Mouse (Mus musculus) heart, postnatal 14 days (tissue): ENCODE measurements around the gene Rps11. TPM values are rescaled to one million over a fixed set of nuclear protein-coding genes. Genes with fewer than 3 reads are reported as not detected.

Experiments
- DNase-seq, 2 experiments: peaks; one replicate each; pipeline ENCODE4 v3.0.0; 2021 to 2022
- intact Hi-C: fragments of 180-260 bp; cut with DNase I; formaldehyde crosslinking; loops from one replicate; pipeline ENCODE4 v1.15.1; 2025
- total RNA-seq, 2 experiments: library from RNA; stranded (reverse); gene quantifications; 2 replicates each; pipeline ENCODE4 v1.2.3; 2021

The Rps11 gene
- total RNA-seq, 2 experiments from 2014 or later = 582 to 636 TPM

GRCm38 (mm10) chr7:45092048-45092447 is 32.2 kb downstream of the Rps11 start, which contains the start of gene Rcn3:
Rcn3 (minus strand) TSS chr7:45092221.
- intact Hi-C loops = no loop called here
- DNase-seq = peak; percentile 85 to 89

- peak; percentile 34 to 53 for DNase-seq
These were observed 32.9 kb downstream of the Rps11 start for GRCm38 (mm10) chr7:45091001-45091990.

DNA sequence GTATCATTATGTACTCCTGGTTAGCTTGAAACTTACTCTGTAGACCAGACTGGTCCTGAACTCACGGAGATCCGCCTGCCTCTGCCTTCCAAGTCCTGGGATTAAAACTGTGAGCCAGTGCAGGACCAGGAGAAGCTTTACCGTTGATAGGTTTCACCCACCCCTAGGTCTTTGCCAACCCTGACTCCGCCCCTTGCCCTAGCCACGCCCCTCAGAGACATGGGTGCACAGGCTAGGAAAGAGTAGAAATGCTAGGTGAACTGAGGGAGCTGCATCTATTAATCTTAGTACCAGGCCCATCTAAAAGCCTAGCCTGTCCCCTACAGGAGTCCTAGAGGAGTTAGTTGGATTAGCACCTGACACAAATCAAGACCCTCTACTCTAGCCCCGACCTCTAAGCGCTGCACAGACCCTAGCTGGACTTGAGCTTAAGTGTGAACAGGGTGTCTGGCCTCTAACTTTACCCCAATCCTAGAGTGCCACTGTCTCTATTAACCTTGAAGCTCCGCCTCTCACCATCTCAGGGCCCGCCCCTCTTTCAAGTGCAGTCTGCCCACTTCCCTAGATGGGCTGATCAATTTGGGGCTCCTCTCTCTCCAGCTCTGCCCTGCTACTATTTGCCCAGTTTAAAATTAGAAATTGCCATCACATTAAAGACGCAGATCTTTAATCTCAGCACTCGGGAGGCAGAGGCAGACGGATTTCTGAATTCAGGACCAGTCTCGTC is 33.8 kb downstream of the Rps11 start:
- intact Hi-C loops = no loop called here
- no peak for DNase-seq

More at GRCm38 (mm10) chr7:45091001-45091990, 32.9 kb downstream of the Rps11 start:
- intact Hi-C loops = no loop called here

- intact Hi-C loops = no loop called here
These were observed 35.6 kb downstream of the Rps11 start for GRCm38 (mm10) chr7:45088597-45088996.

GRCm38 (mm10) chr7:45086084-45086483 is 38.2 kb downstream of the Rps11 start:
- no peak for DNase-seq
- intact Hi-C loops = no loop called here

More at GRCm38 (mm10) chr7:45088597-45088996, 35.6 kb downstream of the Rps11 start:
- DNase-seq = no peak

GRCm38 (mm10) chr7:45083300-45083890 is 40.8 kb downstream of the Rps11 start:
- intact Hi-C loops = loop anchor here (2.0 to 5.0 kb wide), 3 partner anchors 19 to 219 kb away; partner anchors contain the start of genes Fcgrt and Rps11

DNA sequence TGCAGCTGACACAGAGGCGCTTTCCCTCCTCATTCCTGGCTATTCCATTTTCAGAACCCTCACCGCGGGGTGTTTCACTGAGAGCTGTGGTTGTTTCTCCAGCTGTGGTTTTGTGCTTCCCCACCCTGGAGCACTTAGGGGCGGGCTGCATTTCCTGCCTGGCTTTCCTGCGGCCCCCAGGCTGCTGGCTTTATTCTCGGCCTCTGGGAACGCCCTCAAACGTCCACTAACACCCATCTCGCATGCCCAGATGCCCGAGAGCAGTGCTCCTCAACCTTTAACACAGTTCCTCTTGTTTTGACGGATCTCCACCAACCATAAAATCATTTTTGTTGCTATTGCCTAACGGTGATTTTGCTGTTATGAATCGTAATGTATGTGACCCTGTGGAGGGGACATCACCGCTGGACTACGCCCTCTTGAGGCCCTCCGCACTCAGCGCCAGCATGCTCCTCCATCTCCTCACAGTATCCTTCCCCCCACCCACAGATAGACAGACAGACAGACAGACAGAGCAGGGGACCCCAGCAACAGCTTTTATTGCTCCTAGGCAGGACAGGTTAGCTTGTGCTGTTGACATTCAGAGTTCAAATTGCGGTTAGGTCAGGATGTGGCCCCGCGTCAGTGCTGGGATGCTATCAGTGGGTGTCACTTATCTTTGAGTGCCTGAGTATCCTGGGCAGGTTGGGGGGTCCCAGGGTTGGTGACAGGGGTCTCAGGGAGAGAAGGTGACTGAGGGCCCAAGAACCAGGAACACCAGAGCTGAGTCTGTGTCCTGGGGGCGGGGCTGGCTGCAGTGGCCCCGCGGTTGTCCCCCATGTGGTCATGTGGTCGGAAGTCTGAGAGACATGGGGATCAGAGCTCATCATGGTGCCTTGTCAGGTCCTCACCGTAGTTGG is 41.6 kb downstream of the Rps11 start:
- intact Hi-C loops = loop anchor here (2.0 to 5.0 kb wide), 3 partner anchors 20 to 220 kb away; partner anchors contain the start of genes Fcgrt and Rps11
- DNase-seq = peak; percentile 65 to 67

More at GRCm38 (mm10) chr7:45083300-45083890, 40.8 kb downstream of the Rps11 start:
- DNase-seq = no peak

GRCm38 (mm10) chr7:45081016-45081415 is 43.2 kb downstream of the Rps11 start:
- intact Hi-C loops = loop anchor here (5.0 kb wide), 2 partner anchors 41 to 221 kb away; partner anchors contain the start of gene Rps11
- DNase-seq = no peak

DNA sequence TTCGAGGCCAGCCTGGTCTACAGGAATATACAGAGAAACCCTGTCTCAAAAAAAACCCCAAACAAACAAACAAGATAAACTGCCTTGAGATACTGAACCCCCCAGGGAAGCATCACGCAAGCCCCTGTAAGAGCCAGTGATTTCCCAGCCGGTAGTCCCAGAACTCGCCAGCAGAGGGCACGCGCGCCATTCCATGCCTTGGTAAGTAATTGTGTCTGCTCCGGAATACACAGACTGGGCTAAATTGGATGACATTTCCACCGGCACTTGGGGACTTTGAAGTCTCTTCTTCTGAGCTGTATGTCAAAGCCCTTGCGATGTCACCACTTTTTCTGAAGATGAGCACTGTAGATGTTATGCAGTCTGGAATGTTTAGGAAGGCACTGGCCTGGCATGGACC is 44.4 kb downstream of the Rps11 start:
- intact Hi-C loops = loop anchor here (1.0 to 5.0 kb wide), 4 partner anchors 42 to 222 kb away; partner anchors contain the start of genes Flt3l, Gm45713 and Rps11

GRCm38 (mm10) chr7:45078513-45078912 is 45.7 kb downstream of the Rps11 start:
- DNase-seq = peak; percentile 82 to 87
- intact Hi-C loops = loop anchor here (2.0 kb wide), 1 partner anchor 120 kb away; no protein-coding TSS in a partner anchor

More for the DNA sequence above, 44.4 kb downstream of the Rps11 start:
- DNase-seq = peak; percentile 92 to 95

DNA sequence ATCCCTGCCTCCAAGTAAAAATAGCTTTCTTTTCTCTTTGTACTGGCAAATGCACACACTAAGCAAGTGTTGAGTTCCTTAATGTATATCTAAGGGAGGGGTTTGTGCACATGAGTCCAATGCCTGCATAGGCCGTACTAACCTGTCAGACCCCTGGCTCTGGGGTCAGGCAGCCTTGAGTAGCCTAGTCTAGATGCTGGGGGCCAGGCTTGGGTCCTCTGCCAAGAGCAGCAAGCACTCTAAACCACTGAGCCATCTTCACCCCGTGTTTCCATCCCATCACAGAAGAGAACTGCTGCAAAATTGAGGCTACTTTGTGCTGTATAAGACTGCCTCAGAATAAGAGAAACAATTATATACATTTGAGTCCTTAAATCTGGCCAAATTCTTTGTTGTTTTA is 46.4 kb downstream of the Rps11 start:
- intact Hi-C loops = loop anchor here (2.0 kb wide), 1 partner anchor 121 kb away; no protein-coding TSS in a partner anchor
- no peak for DNase-seq

DNA sequence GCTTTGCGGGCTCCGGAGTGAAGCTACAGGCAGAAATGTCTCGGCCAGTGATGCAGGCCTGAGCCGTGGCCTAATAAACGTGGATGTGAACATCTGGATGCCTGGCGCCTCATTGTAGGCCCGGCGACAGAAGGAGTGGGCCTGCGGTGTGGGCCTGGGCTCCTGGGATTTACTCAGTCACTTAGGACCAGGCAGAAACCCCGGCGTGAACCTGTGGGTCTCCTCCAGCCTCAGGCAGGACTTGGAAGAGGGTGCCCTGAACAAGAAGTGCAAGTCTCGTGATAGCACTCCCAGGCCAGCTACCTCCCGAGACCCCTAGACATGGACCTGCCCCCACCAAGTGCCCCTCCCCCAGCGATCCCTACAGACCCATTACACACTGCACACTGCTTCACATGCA is 46.9 kb downstream of the Rps11 start:
- intact Hi-C loops = no loop called here
- DNase-seq = no peak

- intact Hi-C loops = no loop called here
- DNase-seq = no peak
These were observed 47.7 kb downstream of the Rps11 start for GRCm38 (mm10) chr7:45076501-45076900.

DNA sequence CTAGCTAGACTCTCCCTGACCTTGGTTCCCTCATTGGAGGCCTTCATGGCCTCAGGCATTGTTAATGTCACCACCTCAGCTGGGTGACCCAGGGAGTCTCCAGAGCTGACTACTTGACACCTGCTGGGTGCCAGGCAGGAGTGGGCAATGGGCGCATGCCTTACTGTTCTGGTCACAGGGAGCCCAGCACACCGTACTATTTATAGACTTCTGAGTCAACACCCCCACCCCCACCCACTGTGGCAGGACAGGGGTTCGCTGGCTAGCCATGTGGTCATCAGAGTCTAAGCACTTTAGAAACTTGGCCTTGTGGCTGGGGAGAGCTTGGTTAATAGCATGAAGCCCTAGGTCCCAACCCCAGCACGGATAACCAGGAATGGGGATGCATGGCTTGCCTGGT is 48.8 kb downstream of the Rps11 start:
- intact Hi-C loops = no loop called here
- peak in 1 of 2 experiments; percentile 38 for DNase-seq

GRCm38 (mm10) chr7:45073949-45074348 is 50.3 kb downstream of the Rps11 start:
- no peak for DNase-seq
- intact Hi-C loops = no loop called here

DNA sequence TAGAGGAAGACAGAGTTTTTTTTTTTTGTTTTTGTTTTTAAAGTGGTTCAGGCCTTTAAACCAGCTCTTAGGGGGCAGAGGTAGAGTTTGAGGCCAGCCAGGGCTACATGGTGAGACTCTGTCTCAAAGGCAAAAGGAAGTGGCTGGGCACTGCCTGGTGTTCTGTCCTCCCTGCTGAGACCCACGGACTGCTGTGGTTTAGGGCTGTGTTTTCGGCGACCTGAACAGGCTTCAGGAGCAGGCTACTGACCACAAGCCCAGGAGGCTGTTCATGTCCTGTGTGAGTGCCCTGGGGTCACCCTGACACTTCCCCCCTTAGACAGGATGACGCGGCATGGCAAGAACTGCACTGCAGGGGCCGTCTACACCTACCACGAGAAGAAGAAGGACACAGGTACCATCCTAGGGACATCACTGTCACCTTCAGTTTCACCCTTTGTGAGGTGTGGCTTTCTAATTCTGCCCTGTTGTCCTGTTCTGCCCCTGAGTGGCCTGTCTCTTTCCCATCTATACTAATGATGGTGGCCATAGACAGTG is 51.0 kb downstream of the Rps11 start:
- intact Hi-C loops = no loop called here
- DNase-seq = no peak
